Mouse (Mus musculus): ENCODE results near the gene Rsph6a. TPM values are rescaled to one million over a fixed set of nuclear protein-coding genes. Genes with fewer than 3 reads are reported as not detected.

The Rsph6a gene
- polyA plus RNA-seq, 1 experiment from 2014 or later, result not detected

DNA sequence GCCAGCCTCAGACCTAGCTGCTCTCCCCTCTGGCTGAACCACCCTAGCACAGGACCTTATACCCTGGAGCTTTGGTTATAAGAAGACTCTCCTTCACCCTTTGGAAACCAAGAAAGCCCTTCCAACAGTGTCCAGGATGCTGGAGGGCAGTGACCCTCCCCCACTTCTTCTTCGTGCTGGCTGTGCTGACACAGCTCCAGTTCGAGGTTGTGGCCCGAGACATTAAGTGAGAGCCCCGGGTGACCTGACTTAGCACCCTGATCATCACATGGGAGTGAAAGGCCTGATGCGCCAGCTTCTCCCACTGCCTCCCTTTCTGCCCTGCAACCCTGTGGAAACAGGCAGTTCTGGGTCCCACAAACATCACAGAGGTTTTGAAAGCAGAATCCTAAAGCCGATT, 31.0 kb downstream of the Rsph6a start:
- Histone ChIP-seq H3K36me3 (ENCODE audit: control insufficient read depth, insufficient read depth, low read length) (peaks cover 27% of the 10 kb centered on the region), H3K9ac (ENCODE audit: low read depth, low read length) (peak overlapping the region; percentile 54), H3K9me3 (replicated peaks; ENCODE audit: control insufficient read depth, low read length) (no peaks in the 10 kb centered on the region), H3K4me1 (ENCODE audit: control insufficient read depth, insufficient read depth, low read length) (peaks cover 53% of the 10 kb centered on the region), H3K27me3 (ENCODE audit: control insufficient read depth, insufficient read depth, low read length) (no peaks in the 10 kb centered on the region), H3K27ac (ENCODE audit: low read depth, low read length) (0 out of 2 replicates have a peak overlapping the region, but pooled peaks have one; percentile 29), H3K4me3 (ENCODE audit: low read depth, low read length) (0 out of 2 replicates have a peak overlapping the region, but pooled peaks have one; percentile 15), H3K4me2 (peak overlapping the region; percentile 50)
- 9% methylated on average over 6 of the region's 6 CpGs for WGBS (ENCODE audit: insufficient replicate concordance)
- no peak for ATAC-seq (replicated peaks; ENCODE audit: insufficient number of reproducible peaks, low FRiP score, low TSS enrichment)

DNA sequence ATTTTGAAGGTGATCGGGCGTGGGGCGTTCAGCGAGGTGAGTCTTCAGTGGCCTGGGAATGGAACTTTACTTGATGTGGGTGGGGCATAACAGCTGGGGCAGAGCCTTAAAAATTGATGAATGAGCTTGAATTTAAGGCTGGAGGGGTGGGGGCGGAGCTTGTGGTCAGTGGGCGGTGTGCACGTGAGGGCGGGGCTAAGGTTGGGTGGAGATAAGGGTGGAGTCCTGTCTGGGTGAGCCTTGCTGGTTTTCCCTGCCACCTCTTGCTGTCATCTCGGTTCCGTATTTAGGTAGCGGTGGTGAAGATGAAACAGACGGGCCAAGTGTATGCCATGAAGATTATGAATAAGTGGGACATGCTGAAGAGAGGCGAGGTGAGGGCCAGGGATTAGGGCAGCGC, 31.6 kb downstream of the Rsph6a start:
- ATAC-seq (replicated peaks; ENCODE audit: insufficient number of reproducible peaks, low FRiP score, low TSS enrichment), result peak; percentile 45; the same call in 1 of the 2 replicates
- WGBS (ENCODE audit: insufficient replicate concordance), result 8% methylated on average over 14 of the region's 14 CpGs
- Histone ChIP-seq H3K27me3 (ENCODE audit: control insufficient read depth, insufficient read depth, low read length) (peaks cover 2% of the 10 kb centered on the region; the same call in 1 of the 2 replicates), H3K9ac (ENCODE audit: low read depth, low read length) (no peak overlapping the region), H3K4me2 (peak overlapping the region; percentile 50), H3K36me3 (ENCODE audit: control insufficient read depth, insufficient read depth, low read length) (peaks cover 22% of the 10 kb centered on the region), H3K9me3 (replicated peaks; ENCODE audit: control insufficient read depth, low read length) (no peaks in the 10 kb centered on the region), H3K4me3 (ENCODE audit: low read depth, low read length) (peak overlapping the region; percentile 15; the same call in 1 of the 2 replicates), H3K27ac (ENCODE audit: low read depth, low read length) (no peak overlapping the region), H3K4me1 (ENCODE audit: control insufficient read depth, insufficient read depth, low read length) (peaks cover 53% of the 10 kb centered on the region)

- ATAC-seq (replicated peaks; ENCODE audit: insufficient number of reproducible peaks, low FRiP score, low TSS enrichment), result no peak
- Histone ChIP-seq H3K9me3 (replicated peaks; ENCODE audit: control insufficient read depth, low read length) (no peaks in the 10 kb centered on the region), H3K4me1 (ENCODE audit: control insufficient read depth, insufficient read depth, low read length) (peaks cover 53% of the 10 kb centered on the region), H3K4me3 (ENCODE audit: low read depth, low read length) (no peak overlapping the region), H3K27ac (ENCODE audit: low read depth, low read length) (no peak overlapping the region), H3K4me2 (no peak overlapping the region), H3K27me3 (ENCODE audit: control insufficient read depth, insufficient read depth, low read length) (peaks cover 6% of the 10 kb centered on the region; the same call in 1 of the 2 replicates), H3K9ac (ENCODE audit: low read depth, low read length) (no peak overlapping the region), H3K36me3 (ENCODE audit: control insufficient read depth, insufficient read depth, low read length) (peaks cover 16% of the 10 kb centered on the region)
- 67% methylated on average over 18 of the region's 18 CpGs for WGBS (ENCODE audit: insufficient replicate concordance)
Measured at GRCm38 (mm10) chr7:19086760-19087159, 32.3 kb downstream of the Rsph6a start.

- ATAC-seq (replicated peaks; ENCODE audit: insufficient number of reproducible peaks, low FRiP score, low TSS enrichment), result no peak
- no peak overlapping the region for H3K4me3 ChIP-seq (ENCODE audit: low read depth, low read length)
- H3K4me2 ChIP-seq, result no peak overlapping the region
- WGBS (ENCODE audit: insufficient replicate concordance), result 34% methylated on average over 10 of the region's 10 CpGs
- no peaks in the 10 kb centered on the region for H3K9me3 ChIP-seq (replicated peaks; ENCODE audit: control insufficient read depth, low read length)
- H3K36me3 ChIP-seq (ENCODE audit: control insufficient read depth, insufficient read depth, low read length), result peaks cover 8% of the 10 kb centered on the region; the same call in 1 of the 2 replicates
- peaks cover 48% of the 10 kb centered on the region for H3K4me1 ChIP-seq (ENCODE audit: control insufficient read depth, insufficient read depth, low read length)
- peaks cover 6% of the 10 kb centered on the region; the same call in 1 of the 2 replicates for H3K27me3 ChIP-seq (ENCODE audit: control insufficient read depth, insufficient read depth, low read length)
- no peak overlapping the region for H3K27ac ChIP-seq (ENCODE audit: low read depth, low read length)
- no peak overlapping the region for H3K9ac ChIP-seq (ENCODE audit: low read depth, low read length)
Measured at GRCm38 (mm10) chr7:19088813-19089212, 34.3 kb downstream of the Rsph6a start.

- ATAC-seq (replicated peaks; ENCODE audit: insufficient number of reproducible peaks, low FRiP score, low TSS enrichment), result no peak
- H3K4me2 ChIP-seq, result peak overlapping the region; percentile 96
- H3K9me3 ChIP-seq (replicated peaks; ENCODE audit: control insufficient read depth, low read length), result no peaks in the 10 kb centered on the region
- peak overlapping the region; percentile 68 for H3K9ac ChIP-seq (ENCODE audit: low read depth, low read length)
- peaks cover 6% of the 10 kb centered on the region; the same call in 1 of the 2 replicates for H3K27me3 ChIP-seq (ENCODE audit: control insufficient read depth, insufficient read depth, low read length)
- no peak overlapping the region for H3K4me3 ChIP-seq (ENCODE audit: low read depth, low read length)
- H3K27ac ChIP-seq (ENCODE audit: low read depth, low read length), result no peak overlapping the region
- H3K4me1 ChIP-seq (ENCODE audit: control insufficient read depth, insufficient read depth, low read length), result peaks cover 28% of the 10 kb centered on the region
- H3K36me3 ChIP-seq (ENCODE audit: control insufficient read depth, insufficient read depth, low read length), result peaks cover 8% of the 10 kb centered on the region; the same call in 1 of the 2 replicates
- 32% methylated on average over 17 of the region's 17 CpGs for WGBS (ENCODE audit: insufficient replicate concordance)
Measured at GRCm38 (mm10) chr7:19091913-19092312, 37.4 kb downstream of the Rsph6a start.

DNA sequence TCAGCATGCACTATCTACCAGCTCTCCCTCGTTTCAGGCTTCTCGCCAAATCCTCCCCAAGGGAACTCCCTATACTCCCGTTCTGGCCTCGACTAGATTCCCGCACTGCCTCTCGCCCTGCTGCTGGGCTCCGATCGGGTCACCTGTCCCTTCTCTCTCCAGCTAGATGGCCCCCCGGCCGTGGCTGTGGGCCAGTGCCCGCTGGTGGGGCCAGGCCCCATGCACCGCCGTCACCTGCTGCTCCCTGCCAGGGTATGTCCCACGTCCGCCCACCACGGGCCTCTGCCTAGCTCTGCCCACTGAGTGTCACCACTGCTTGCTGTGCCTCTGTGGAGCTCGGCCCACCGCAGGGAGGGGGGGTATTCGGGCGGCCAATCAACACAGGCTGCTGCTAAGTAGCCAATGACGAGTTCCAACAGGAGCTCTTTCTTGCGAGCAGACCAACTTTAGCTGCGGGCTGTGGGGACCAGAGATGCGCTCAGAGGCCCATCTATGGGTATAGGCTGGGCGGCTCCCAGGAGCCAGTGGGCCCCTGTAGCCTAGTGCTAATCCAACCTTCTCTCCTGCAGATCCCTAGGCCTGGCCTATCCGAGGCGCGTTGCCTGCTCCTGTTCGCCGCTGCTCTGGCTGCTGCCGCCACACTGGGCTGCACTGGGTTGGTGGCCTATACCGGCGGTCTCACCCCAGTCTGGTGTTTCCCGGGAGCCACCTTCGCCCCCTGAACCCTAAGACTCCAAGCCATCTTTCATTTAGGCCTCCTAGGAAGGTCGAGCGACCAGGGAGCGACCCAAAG, 38.1 kb downstream of the Rsph6a start:
- peak overlapping the region; percentile 68 for H3K9ac ChIP-seq (ENCODE audit: low read depth, low read length)
- 4% methylated on average over 38 of the region's 38 CpGs for WGBS (ENCODE audit: insufficient replicate concordance)
- peaks cover 34% of the 10 kb centered on the region for H3K4me1 ChIP-seq (ENCODE audit: control insufficient read depth, insufficient read depth, low read length)
- H3K4me3 ChIP-seq (ENCODE audit: low read depth, low read length), result peak overlapping the region; percentile 78
- H3K27me3 ChIP-seq (ENCODE audit: control insufficient read depth, insufficient read depth, low read length), result peaks cover 6% of the 10 kb centered on the region; the same call in 1 of the 2 replicates
- peak; percentile 35 for ATAC-seq (replicated peaks; ENCODE audit: insufficient number of reproducible peaks, low FRiP score, low TSS enrichment)
- H3K9me3 ChIP-seq (replicated peaks; ENCODE audit: control insufficient read depth, low read length), result no peaks in the 10 kb centered on the region
- H3K27ac ChIP-seq (ENCODE audit: low read depth, low read length), result peak overlapping the region; percentile 93
- peak overlapping the region; percentile 96 for H3K4me2 ChIP-seq
- H3K36me3 ChIP-seq (ENCODE audit: control insufficient read depth, insufficient read depth, low read length), result peaks cover 11% of the 10 kb centered on the region; the same call in 1 of the 2 replicates

- Histone ChIP-seq H3K4me2 (peak overlapping the region; percentile 96), H3K27ac (ENCODE audit: low read depth, low read length) (peak overlapping the region; percentile 93), H3K36me3 (ENCODE audit: control insufficient read depth, insufficient read depth, low read length) (peaks cover 8% of the 10 kb centered on the region; the same call in 1 of the 2 replicates), H3K27me3 (ENCODE audit: control insufficient read depth, insufficient read depth, low read length) (peaks cover 6% of the 10 kb centered on the region; the same call in 1 of the 2 replicates), H3K9me3 (replicated peaks; ENCODE audit: control insufficient read depth, low read length) (no peaks in the 10 kb centered on the region), H3K9ac (ENCODE audit: low read depth, low read length) (peak overlapping the region; percentile 68), H3K4me1 (ENCODE audit: control insufficient read depth, insufficient read depth, low read length) (peaks cover 37% of the 10 kb centered on the region), H3K4me3 (ENCODE audit: low read depth, low read length) (peak overlapping the region; percentile 78)
- 0 out of 2 replicates have a peak, but pooled peaks have one; percentile 44 for ATAC-seq (replicated peaks; ENCODE audit: insufficient number of reproducible peaks, low FRiP score, low TSS enrichment)
- under 1% methylated on average over 10 of the region's 15 CpGs for WGBS (ENCODE audit: insufficient replicate concordance)
Measured at GRCm38 (mm10) chr7:19093174-19093521, 38.7 kb downstream of the Rsph6a start.

- H3K36me3 ChIP-seq (ENCODE audit: control insufficient read depth, insufficient read depth, low read length), result 0 out of 2 replicates have a peak, but pooled peaks cover 8% of the 10 kb centered on the region
- peak overlapping the region; percentile 92 for H3K9ac ChIP-seq (ENCODE audit: low read depth, low read length)
- whole genome bisulfite sequencing (ENCODE audit: insufficient replicate concordance), result under 1% methylated on average over 45 of the region's 45 CpGs
- peak overlapping the region; percentile 98 for H3K27ac ChIP-seq (ENCODE audit: low read depth, low read length)
- H3K27me3 ChIP-seq (ENCODE audit: control insufficient read depth, insufficient read depth, low read length), result peaks cover 6% of the 10 kb centered on the region; the same call in 1 of the 2 replicates
- H3K9me3 ChIP-seq (replicated peaks; ENCODE audit: control insufficient read depth, low read length), result no peaks in the 10 kb centered on the region
- peaks cover 37% of the 10 kb centered on the region for H3K4me1 ChIP-seq (ENCODE audit: control insufficient read depth, insufficient read depth, low read length)
- peak overlapping the region; percentile 96 for H3K4me2 ChIP-seq
- peak overlapping the region; percentile 78 for H3K4me3 ChIP-seq (ENCODE audit: low read depth, low read length)
- ATAC-seq (replicated peaks; ENCODE audit: insufficient number of reproducible peaks, low FRiP score, low TSS enrichment), result peak; percentile 71
Measured at GRCm38 (mm10) chr7:19093537-19094385, 39.3 kb downstream of the Rsph6a start.

Measured in heart, embryonic 11.5 days (tissue).